Mouse (Mus musculus): Measurements from ENCODE around the gene 4931429L15Rik. TPM values are rescaled to one million over a fixed set of nuclear protein-coding genes. Genes with fewer than 3 reads are reported as not detected.

4931429L15Rik gene
- polyA plus RNA-seq, 1 experiment = not detected

GRCm38 (mm10) chr9:46272677-46273454 lies 46.9 kb downstream of the 4931429L15Rik start, which contains the start of gene Zpr1:
Gene Zpr1 (plus strand): TSS chr9:46273064.
- H3K27ac ChIP-seq (ENCODE audit: insufficient read depth, low read depth, low read length) = peak within 1 kb of the TSS; percentile 34; the same call in 1 of the 2 replicates
- peaks cover 24% of the 10 kb centered on the region for H3K36me3 ChIP-seq (ENCODE audit: control insufficient read depth, insufficient read depth, low read length)
- peaks cover 7% of the 10 kb centered on the region; the same call in 1 of the 2 replicates for H3K4me1 ChIP-seq (ENCODE audit: control insufficient read depth, insufficient read depth, insufficient read length, low read length)
- WGBS = 3% methylated on average over 45 of the region's 45 CpGs
- peak within 1 kb of the TSS; percentile 88 for H3K4me3 ChIP-seq (ENCODE audit: low read depth, low read length)
- TF ChIP-seq CTCF (IDR thresholded peaks at IDR 0.05; ENCODE audit: extremely low read depth, insufficient read length, insufficient replicate concordance, low read depth, low read length) (peak; percentile 51; the same call in 1 of the 2 replicates), POLR2A (IDR thresholded peaks at IDR 0.05; ENCODE audit: low read depth, low read length) (0 out of 2 replicates have a peak, but pooled peaks have one; percentile 32)
- no peaks in the 10 kb centered on the region for H3K27me3 ChIP-seq (ENCODE audit: control insufficient read depth, insufficient read depth, low read length)

- Histone ChIP-seq H3K27me3 (ENCODE audit: control insufficient read depth, insufficient read depth, low read length) (no peaks in the 10 kb centered on the region), H3K27ac (ENCODE audit: insufficient read depth, low read depth, low read length) (no peak overlapping the region), H3K36me3 (ENCODE audit: control insufficient read depth, insufficient read depth, low read length) (peaks cover 18% of the 10 kb centered on the region), H3K4me3 (ENCODE audit: low read depth, low read length) (no peak overlapping the region), H3K4me1 (ENCODE audit: control insufficient read depth, insufficient read depth, insufficient read length, low read length) (peaks cover 7% of the 10 kb centered on the region; the same call in 1 of the 2 replicates)
- TF ChIP-seq CTCF (IDR thresholded peaks at IDR 0.05; ENCODE audit: extremely low read depth, insufficient read length, insufficient replicate concordance, low read depth, low read length) (no peak), POLR2A (IDR thresholded peaks at IDR 0.05; ENCODE audit: low read depth, low read length) (no peak)
- 72% methylated on average over 9 of the region's 9 CpGs for WGBS
Observed at GRCm38 (mm10) chr9:46272070-46272469, 47.7 kb downstream of the 4931429L15Rik start.

GRCm38 (mm10) chr9:46270782-46271181 lies 49.0 kb downstream of the 4931429L15Rik start:
- H3K36me3 ChIP-seq (ENCODE audit: control insufficient read depth, insufficient read depth, low read length) = peaks cover 6% of the 10 kb centered on the region
- no peak overlapping the region for H3K4me3 ChIP-seq (ENCODE audit: low read depth, low read length)
- WGBS = 95% methylated on average over 4 of the region's 4 CpGs
- TF ChIP-seq POLR2A (IDR thresholded peaks at IDR 0.05; ENCODE audit: low read depth, low read length) = no peak
- no peak for TF ChIP-seq CTCF (IDR thresholded peaks at IDR 0.05; ENCODE audit: extremely low read depth, insufficient read length, insufficient replicate concordance, low read depth, low read length)
- H3K27me3 ChIP-seq (ENCODE audit: control insufficient read depth, insufficient read depth, low read length) = no peaks in the 10 kb centered on the region
- H3K4me1 ChIP-seq (ENCODE audit: control insufficient read depth, insufficient read depth, insufficient read length, low read length) = peaks cover 10% of the 10 kb centered on the region
- no peak overlapping the region for H3K27ac ChIP-seq (ENCODE audit: insufficient read depth, low read depth, low read length)

GRCm38 (mm10) chr9:46269125-46269524 lies 50.7 kb downstream of the 4931429L15Rik start:
- no peak overlapping the region for H3K27ac ChIP-seq (ENCODE audit: insufficient read depth, low read depth, low read length)
- WGBS = 94% methylated on average over 5 of the region's 5 CpGs

GRCm38 (mm10) chr9:46268343-46268873 lies 51.4 kb downstream of the 4931429L15Rik start, which contains the start of gene Apoa5:
Gene Apoa5 (plus strand): TSS chr9:46268633.
- Histone ChIP-seq H3K27me3 (ENCODE audit: control insufficient read depth, insufficient read depth, low read length) (no peaks in the 10 kb centered on the region), H3K27ac (ENCODE audit: insufficient read depth, low read depth, low read length) (no peak within 1 kb of the TSS), H3K4me1 (ENCODE audit: control insufficient read depth, insufficient read depth, insufficient read length, low read length) (peaks cover 6% of the 10 kb centered on the region), H3K36me3 (ENCODE audit: control insufficient read depth, insufficient read depth, low read length) (no peaks in the 10 kb centered on the region), H3K4me3 (ENCODE audit: low read depth, low read length) (no peak within 1 kb of the TSS)
- no peak for TF ChIP-seq POLR2A (IDR thresholded peaks at IDR 0.05; ENCODE audit: low read depth, low read length)
- no peak for TF ChIP-seq CTCF (IDR thresholded peaks at IDR 0.05; ENCODE audit: extremely low read depth, insufficient read length, insufficient replicate concordance, low read depth, low read length)
- WGBS = 25% methylated on average over 7 of the region's 7 CpGs

More at GRCm38 (mm10) chr9:46269125-46269524, 50.7 kb downstream of the 4931429L15Rik start:
- H3K4me3 ChIP-seq (ENCODE audit: low read depth, low read length) = no peak overlapping the region
- peaks cover 10% of the 10 kb centered on the region for H3K4me1 ChIP-seq (ENCODE audit: control insufficient read depth, insufficient read depth, insufficient read length, low read length)
- H3K27me3 ChIP-seq (ENCODE audit: control insufficient read depth, insufficient read depth, low read length) = no peaks in the 10 kb centered on the region
- TF ChIP-seq CTCF (IDR thresholded peaks at IDR 0.05; ENCODE audit: extremely low read depth, insufficient read length, insufficient replicate concordance, low read depth, low read length) (no peak), POLR2A (IDR thresholded peaks at IDR 0.05; ENCODE audit: low read depth, low read length) (no peak)
- no peaks in the 10 kb centered on the region for H3K36me3 ChIP-seq (ENCODE audit: control insufficient read depth, insufficient read depth, low read length)

- H3K36me3 ChIP-seq (ENCODE audit: control insufficient read depth, insufficient read depth, low read length) = no peaks in the 10 kb centered on the region
- WGBS = 73% methylated on average over 7 of the region's 7 CpGs
- peaks cover 2% of the 10 kb centered on the region for H3K4me1 ChIP-seq (ENCODE audit: control insufficient read depth, insufficient read depth, insufficient read length, low read length)
- H3K27ac ChIP-seq (ENCODE audit: insufficient read depth, low read depth, low read length) = no peak overlapping the region
- TF ChIP-seq CTCF (IDR thresholded peaks at IDR 0.05; ENCODE audit: extremely low read depth, insufficient read length, insufficient replicate concordance, low read depth, low read length) (no peak), POLR2A (IDR thresholded peaks at IDR 0.05; ENCODE audit: low read depth, low read length) (no peak)
- no peaks in the 10 kb centered on the region for H3K27me3 ChIP-seq (ENCODE audit: control insufficient read depth, insufficient read depth, low read length)
- no peak overlapping the region for H3K4me3 ChIP-seq (ENCODE audit: low read depth, low read length)
Observed at GRCm38 (mm10) chr9:46261131-46261530, 58.7 kb downstream of the 4931429L15Rik start.

- Histone ChIP-seq H3K27ac (ENCODE audit: insufficient read depth, low read depth, low read length) (no peak overlapping the region), H3K4me1 (ENCODE audit: control insufficient read depth, insufficient read depth, insufficient read length, low read length) (no peaks in the 10 kb centered on the region), H3K36me3 (ENCODE audit: control insufficient read depth, insufficient read depth, low read length) (no peaks in the 10 kb centered on the region), H3K27me3 (ENCODE audit: control insufficient read depth, insufficient read depth, low read length) (no peaks in the 10 kb centered on the region), H3K4me3 (ENCODE audit: low read depth, low read length) (no peak overlapping the region)
- WGBS = 86% methylated on average over 6 of the region's 6 CpGs
- TF ChIP-seq CTCF (IDR thresholded peaks at IDR 0.05; ENCODE audit: extremely low read depth, insufficient read length, insufficient replicate concordance, low read depth, low read length) = no peak
- no peak for TF ChIP-seq POLR2A (IDR thresholded peaks at IDR 0.05; ENCODE audit: low read depth, low read length)
Observed at GRCm38 (mm10) chr9:46259111-46259510, 60.7 kb downstream of the 4931429L15Rik start.
